Mouse (Mus musculus): ENCODE data around the gene Gm29735. TPM values are rescaled to one million over a fixed set of nuclear protein-coding genes. Genes with fewer than 3 reads are reported as not detected.
"Not testable (repeated sequence)": the region's sequence is repeated elsewhere in the genome, so short reads cannot be mapped to it uniquely, and the experiment has no call there.

Gene Gm29735
- polyA plus RNA-seq (2014; fragmentation: Nextera tagmentation; extraction: Ambion mirVana): not detected in 2 replicates

GRCm38 (mm10) chr7:142157013-142157412 is at the start of gene Gm29735:
TSS of gene Gm29735 (minus strand) at chr7:142157113.
- 53% methylated on average over 2 of the region's 2 CpGs for WGBS

GRCm38 (mm10) chr7:142205488-142205887 is 48.6 kb upstream of the Gm29735 start:
- H3K4me3 ChIP-seq (ENCODE audit: low read depth, low read length): no peak overlapping the region
- no peaks in the 10 kb centered on the region for H3K9me3 ChIP-seq (ENCODE audit: control insufficient read depth, low read length)
- no peak overlapping the region for H3K27ac ChIP-seq (ENCODE audit: low read depth, low read length)
- no peak for DNase-seq (ENCODE audit: low spot score)
- no peaks in the 10 kb centered on the region for H3K4me1 ChIP-seq (replicated peaks; ENCODE audit: control insufficient read depth, insufficient read depth, low read length)
- H3K4me2 ChIP-seq: no peak overlapping the region
- ATAC-seq (replicated peaks; ENCODE audit: low FRiP score): no peak
- H3K27me3 ChIP-seq (replicated peaks; ENCODE audit: control insufficient read depth, insufficient read depth, low read length): no peaks in the 10 kb centered on the region
- no peak overlapping the region for H3K9ac ChIP-seq (ENCODE audit: low read depth, low read length)
- H3K36me3 ChIP-seq (ENCODE audit: control insufficient read depth, insufficient read depth, low read length): no peaks in the 10 kb centered on the region

More at GRCm38 (mm10) chr7:142157013-142157412, at the start of gene Gm29735:
- not testable (repeated sequence) for H3K4me2 ChIP-seq; H3K4me3 ChIP-seq (ENCODE audit: low read depth, low read length); H3K4me1 ChIP-seq (replicated peaks; ENCODE audit: control insufficient read depth, insufficient read depth, low read length); H3K27ac ChIP-seq (ENCODE audit: low read depth, low read length); ATAC-seq (replicated peaks; ENCODE audit: low FRiP score); H3K9ac ChIP-seq (ENCODE audit: low read depth, low read length); H3K36me3 ChIP-seq (ENCODE audit: control insufficient read depth, insufficient read depth, low read length); H3K9me3 ChIP-seq (ENCODE audit: control insufficient read depth, low read length); DNase-seq (ENCODE audit: low spot score); H3K27me3 ChIP-seq (replicated peaks; ENCODE audit: control insufficient read depth, insufficient read depth, low read length)

GRCm38 (mm10) chr7:142201064-142201463 is 44.2 kb upstream of the Gm29735 start, which contains the start of gene Krtap5-3:
TSS of gene Krtap5-3 (plus strand) at chr7:142201364.
- Histone ChIP-seq H3K4me2 (no peak within 1 kb of the TSS), H3K9me3 (ENCODE audit: control insufficient read depth, low read length) (no peaks in the 10 kb centered on the region), H3K4me3 (ENCODE audit: low read depth, low read length) (no peak within 1 kb of the TSS), H3K27ac (ENCODE audit: low read depth, low read length) (no peak within 1 kb of the TSS), H3K36me3 (ENCODE audit: control insufficient read depth, insufficient read depth, low read length) (no peaks in the 10 kb centered on the region), H3K27me3 (replicated peaks; ENCODE audit: control insufficient read depth, insufficient read depth, low read length) (no peaks in the 10 kb centered on the region), H3K9ac (ENCODE audit: low read depth, low read length) (no peak within 1 kb of the TSS), H3K4me1 (replicated peaks; ENCODE audit: control insufficient read depth, insufficient read depth, low read length) (no peaks in the 10 kb centered on the region)
- no peak for DNase-seq (ENCODE audit: low spot score)
- WGBS: 73% methylated on average over 1 of the region's 1 CpGs
- ATAC-seq (replicated peaks; ENCODE audit: low FRiP score): no peak

GRCm38 (mm10) chr7:142198748-142199147 is 41.8 kb upstream of the Gm29735 start:
- no peaks in the 10 kb centered on the region for H3K27me3 ChIP-seq (replicated peaks; ENCODE audit: control insufficient read depth, insufficient read depth, low read length)
- ATAC-seq (replicated peaks; ENCODE audit: low FRiP score): no peak
- no peaks in the 10 kb centered on the region for H3K9me3 ChIP-seq (ENCODE audit: control insufficient read depth, low read length)
- no peaks in the 10 kb centered on the region for H3K36me3 ChIP-seq (ENCODE audit: control insufficient read depth, insufficient read depth, low read length)
- H3K4me2 ChIP-seq: no peak overlapping the region
- H3K9ac ChIP-seq (ENCODE audit: low read depth, low read length): no peak overlapping the region
- 77% methylated on average over 2 of the region's 2 CpGs for WGBS
- DNase-seq (ENCODE audit: low spot score): no peak
- no peaks in the 10 kb centered on the region for H3K4me1 ChIP-seq (replicated peaks; ENCODE audit: control insufficient read depth, insufficient read depth, low read length)
- H3K4me3 ChIP-seq (ENCODE audit: low read depth, low read length): no peak overlapping the region
- no peak overlapping the region for H3K27ac ChIP-seq (ENCODE audit: low read depth, low read length)

GRCm38 (mm10) chr7:142190289-142190688 is 33.4 kb upstream of the Gm29735 start, which contains the start of gene Gm10153:
TSS of gene Gm10153 (minus strand) at chr7:142190389.
- Histone ChIP-seq H3K9me3 (ENCODE audit: control insufficient read depth, low read length) (no peaks in the 10 kb centered on the region), H3K9ac (ENCODE audit: low read depth, low read length) (no peak within 1 kb of the TSS), H3K27ac (ENCODE audit: low read depth, low read length) (no peak within 1 kb of the TSS), H3K36me3 (ENCODE audit: control insufficient read depth, insufficient read depth, low read length) (no peaks in the 10 kb centered on the region), H3K27me3 (replicated peaks; ENCODE audit: control insufficient read depth, insufficient read depth, low read length) (no peaks in the 10 kb centered on the region), H3K4me1 (replicated peaks; ENCODE audit: control insufficient read depth, insufficient read depth, low read length) (no peaks in the 10 kb centered on the region), H3K4me3 (ENCODE audit: low read depth, low read length) (no peak within 1 kb of the TSS), H3K4me2 (no peak within 1 kb of the TSS)
- no peak for DNase-seq (ENCODE audit: low spot score)
- ATAC-seq (replicated peaks; ENCODE audit: low FRiP score): no peak
- 26% methylated on average over 2 of the region's 2 CpGs for WGBS

GRCm38 (mm10) chr7:142188156-142188555 is 31.2 kb upstream of the Gm29735 start:
- no peaks in the 10 kb centered on the region for H3K9me3 ChIP-seq (ENCODE audit: control insufficient read depth, low read length)
- no peak overlapping the region for H3K27ac ChIP-seq (ENCODE audit: low read depth, low read length)
- WGBS: 63% methylated on average over 2 of the region's 2 CpGs
- H3K4me2 ChIP-seq: no peak overlapping the region
- no peaks in the 10 kb centered on the region for H3K27me3 ChIP-seq (replicated peaks; ENCODE audit: control insufficient read depth, insufficient read depth, low read length)
- no peaks in the 10 kb centered on the region for H3K4me1 ChIP-seq (replicated peaks; ENCODE audit: control insufficient read depth, insufficient read depth, low read length)
- DNase-seq (ENCODE audit: low spot score): no peak
- H3K4me3 ChIP-seq (ENCODE audit: low read depth, low read length): no peak overlapping the region
- ATAC-seq (replicated peaks; ENCODE audit: low FRiP score): no peak
- no peaks in the 10 kb centered on the region for H3K36me3 ChIP-seq (ENCODE audit: control insufficient read depth, insufficient read depth, low read length)
- H3K9ac ChIP-seq (ENCODE audit: low read depth, low read length): no peak overlapping the region

- Histone ChIP-seq H3K9ac (ENCODE audit: low read depth, low read length) (no peak overlapping the region), H3K9me3 (ENCODE audit: control insufficient read depth, low read length) (no peaks in the 10 kb centered on the region), H3K27me3 (replicated peaks; ENCODE audit: control insufficient read depth, insufficient read depth, low read length) (no peaks in the 10 kb centered on the region), H3K4me2 (no peak overlapping the region), H3K4me1 (replicated peaks; ENCODE audit: control insufficient read depth, insufficient read depth, low read length) (no peaks in the 10 kb centered on the region), H3K36me3 (ENCODE audit: control insufficient read depth, insufficient read depth, low read length) (no peaks in the 10 kb centered on the region), H3K27ac (ENCODE audit: low read depth, low read length) (no peak overlapping the region), H3K4me3 (ENCODE audit: low read depth, low read length) (no peak overlapping the region)
- no peak for DNase-seq (ENCODE audit: low spot score)
- no peak for ATAC-seq (replicated peaks; ENCODE audit: low FRiP score)
- 32% methylated on average over 1 of the region's 1 CpGs for WGBS
Measured at GRCm38 (mm10) chr7:142181021-142181420, 24.1 kb upstream of the Gm29735 start.

- Histone ChIP-seq H3K9me3 (ENCODE audit: control insufficient read depth, low read length) (no peaks in the 10 kb centered on the region), H3K27me3 (replicated peaks; ENCODE audit: control insufficient read depth, insufficient read depth, low read length) (no peaks in the 10 kb centered on the region), H3K4me2 (no peak overlapping the region), H3K27ac (ENCODE audit: low read depth, low read length) (no peak overlapping the region), H3K36me3 (ENCODE audit: control insufficient read depth, insufficient read depth, low read length) (no peaks in the 10 kb centered on the region), H3K4me3 (ENCODE audit: low read depth, low read length) (no peak overlapping the region), H3K4me1 (replicated peaks; ENCODE audit: control insufficient read depth, insufficient read depth, low read length) (no peaks in the 10 kb centered on the region), H3K9ac (ENCODE audit: low read depth, low read length) (no peak overlapping the region)
- WGBS: 74% methylated on average over 1 of the region's 1 CpGs
- DNase-seq (ENCODE audit: low spot score) (no peak), ATAC-seq (replicated peaks; ENCODE audit: low FRiP score) (no peak)
Measured at GRCm38 (mm10) chr7:142178685-142179084, 21.8 kb upstream of the Gm29735 start.

- H3K4me1 ChIP-seq (replicated peaks; ENCODE audit: control insufficient read depth, insufficient read depth, low read length); H3K27ac ChIP-seq (ENCODE audit: low read depth, low read length); ATAC-seq (replicated peaks; ENCODE audit: low FRiP score); H3K36me3 ChIP-seq (ENCODE audit: control insufficient read depth, insufficient read depth, low read length); H3K9ac ChIP-seq (ENCODE audit: low read depth, low read length); H3K4me3 ChIP-seq (ENCODE audit: low read depth, low read length); H3K9me3 ChIP-seq (ENCODE audit: control insufficient read depth, low read length); DNase-seq (ENCODE audit: low spot score); H3K4me2 ChIP-seq; H3K27me3 ChIP-seq (replicated peaks; ENCODE audit: control insufficient read depth, insufficient read depth, low read length): not testable (repeated sequence)
Measured at GRCm38 (mm10) chr7:142175905-142176304, 19.0 kb upstream of the Gm29735 start, which contains the start of gene Krtap5-2. TSS of gene Krtap5-2 (minus strand) at chr7:142176005.

Data from liver, embryonic 11.5 days (tissue).